Mouse (Mus musculus): ENCODE measurements around the gene Nat8.
"Not testable (repeated sequence)": the region's sequence is repeated elsewhere in the genome, so short reads cannot be mapped to it uniquely, and the experiment has no call there.

The Nat8 gene

GRCm38 (mm10) chr6:85831796-85832321 is at the start of gene Nat8:
Gene Nat8 (minus strand): TSS chr6:85832082.
- DNase-seq (ENCODE audit: extremely low read depth, insufficient read length, low spot score) = no peak

DNA sequence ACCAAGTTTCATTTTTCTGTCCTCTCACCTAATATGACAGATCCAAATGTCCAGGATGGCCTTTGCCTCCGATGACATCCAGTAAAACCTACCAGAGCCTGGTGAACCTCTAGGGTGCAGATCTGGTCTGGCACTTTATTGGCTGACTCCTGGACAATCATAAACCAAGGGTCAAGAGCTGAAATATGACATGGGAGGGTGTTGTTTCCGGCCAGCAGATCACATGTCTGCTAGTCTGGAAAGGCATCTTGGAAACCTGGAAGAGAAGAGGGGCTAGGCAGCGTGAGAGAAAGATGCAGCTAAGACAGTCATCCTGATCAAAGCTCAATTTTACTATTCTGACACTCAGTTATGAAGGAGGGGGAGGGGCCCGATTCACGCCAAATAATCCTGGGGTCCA is 37.1 kb upstream of the Nat8 start, which contains the start of gene Nat8f2:
TSS of gene Nat8f2 (minus strand) at position 153 of the 400 bp plus-strand sequence.
- DNase-seq (ENCODE audit: extremely low read depth, insufficient read length, low spot score) = not testable (repeated sequence)

DNA sequence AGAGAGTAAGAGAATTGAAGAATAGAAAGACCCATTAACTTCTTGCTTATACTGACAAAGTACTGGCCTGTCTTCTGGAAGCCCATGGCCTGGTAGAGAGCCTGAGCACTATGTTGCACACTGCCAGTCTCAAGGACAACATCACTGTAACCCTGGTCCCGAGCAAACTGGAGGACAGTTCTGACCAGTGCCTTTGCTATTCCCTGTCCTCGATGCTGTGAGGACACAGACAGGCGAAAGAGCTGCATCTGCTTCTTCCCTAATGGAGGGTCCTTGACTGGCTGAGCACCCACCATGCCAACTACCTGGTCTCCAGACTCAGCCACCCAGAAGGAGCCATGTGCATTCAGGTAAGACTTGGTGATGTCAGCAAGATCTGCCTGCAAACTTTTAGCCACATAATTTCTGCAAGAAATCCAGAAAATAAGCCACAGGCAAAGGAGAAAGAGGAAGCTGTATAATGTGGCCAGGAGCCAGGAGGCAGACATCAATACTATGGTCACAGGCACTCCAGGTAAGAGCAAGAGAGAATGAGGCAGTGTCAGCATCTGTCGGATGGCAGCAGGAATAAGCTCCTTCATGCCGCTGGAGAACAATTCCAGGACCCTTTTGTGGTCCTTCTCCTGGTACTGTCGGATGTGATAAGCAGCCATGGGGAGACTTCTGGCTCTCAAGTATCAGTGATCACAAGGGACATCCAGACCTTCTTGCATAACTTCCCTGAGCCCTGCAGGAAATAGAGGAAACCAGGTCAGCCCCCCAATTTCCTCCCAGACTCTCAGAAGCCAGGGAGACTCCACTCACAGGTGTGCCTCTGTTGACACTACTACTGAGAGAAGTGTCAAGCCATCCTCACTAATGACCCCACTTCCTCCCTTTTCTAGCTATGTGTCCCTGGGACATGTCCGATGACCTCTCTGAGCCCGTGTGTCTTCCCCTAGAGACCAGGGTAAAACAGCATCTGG is 36.1 kb upstream of the Nat8 start:
- DNase-seq (ENCODE audit: extremely low read depth, insufficient read length, low spot score) = no peak

DNA sequence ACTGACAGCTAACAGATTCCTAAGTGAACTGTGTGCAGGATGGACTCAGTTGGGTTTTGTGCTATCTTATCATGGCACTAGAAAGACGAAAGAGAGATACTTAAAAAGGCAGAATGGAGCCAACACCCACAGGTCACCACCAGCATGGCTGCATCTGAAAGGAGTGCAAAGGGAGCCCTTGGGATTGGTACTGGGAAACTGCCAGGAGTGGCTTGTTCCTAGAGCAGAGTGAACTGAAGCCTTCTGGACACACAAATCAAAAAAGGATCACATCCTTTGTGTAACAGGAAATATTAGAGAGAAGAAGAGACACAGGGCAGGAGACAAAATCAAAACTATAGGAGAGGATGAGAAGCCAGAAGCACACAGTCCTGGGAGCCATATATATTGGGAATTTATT is 35.1 kb upstream of the Nat8 start:
- not testable (repeated sequence) for DNase-seq (ENCODE audit: extremely low read depth, insufficient read length, low spot score)

- DNase-seq (ENCODE audit: extremely low read depth, insufficient read length, low spot score) = not testable (repeated sequence)
These were observed 34.3 kb upstream of the Nat8 start for GRCm38 (mm10) chr6:85866166-85866565.

DNA sequence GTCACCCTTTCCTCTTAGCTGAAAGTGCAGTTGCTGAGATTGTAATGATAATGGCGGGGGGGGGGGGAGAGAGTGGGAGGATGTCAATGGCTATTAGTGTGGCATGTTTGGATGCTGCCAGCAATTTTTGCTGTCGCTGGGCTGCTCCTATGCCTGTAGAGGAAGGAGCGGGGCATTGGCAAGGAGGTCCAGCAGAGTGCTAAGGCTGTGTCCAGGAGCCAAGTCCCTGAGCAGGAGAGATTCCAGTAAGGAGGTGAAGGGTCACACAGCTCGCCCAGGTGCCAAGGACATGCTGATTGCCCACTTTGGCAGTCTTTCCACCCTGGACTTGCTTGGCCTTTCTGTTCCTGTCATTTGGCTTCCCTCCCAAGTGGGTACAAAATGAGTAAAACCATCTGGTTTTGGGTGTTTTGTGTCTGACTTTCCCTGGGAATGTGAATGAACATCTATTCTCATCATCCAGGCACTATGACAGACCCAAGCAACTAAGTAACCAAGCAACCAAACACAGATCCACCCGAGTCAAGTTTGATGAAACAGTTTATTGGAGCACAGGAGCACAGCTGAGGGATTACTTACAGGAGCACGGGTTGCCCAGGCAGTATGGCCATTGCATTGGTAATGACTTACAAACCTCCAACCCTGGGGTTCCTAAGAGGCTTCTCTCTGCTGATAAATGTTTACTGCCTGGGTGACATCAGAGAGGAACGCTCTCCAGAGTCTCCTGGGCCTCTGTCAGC is 33.2 kb upstream of the Nat8 start:
- not testable (repeated sequence) for DNase-seq (ENCODE audit: extremely low read depth, insufficient read length, low spot score)

GRCm38 (mm10) chr6:85863840-85864239 is 32.0 kb upstream of the Nat8 start:
- DNase-seq (ENCODE audit: extremely low read depth, insufficient read length, low spot score) = no peak

GRCm38 (mm10) chr6:85863136-85863535 is 31.3 kb upstream of the Nat8 start:
- no peak for DNase-seq (ENCODE audit: extremely low read depth, insufficient read length, low spot score)

GRCm38 (mm10) chr6:85862565-85862964 is 30.7 kb upstream of the Nat8 start:
- DNase-seq (ENCODE audit: extremely low read depth, insufficient read length, low spot score) = no peak

GRCm38 (mm10) chr6:85861247-85861646 is 29.4 kb upstream of the Nat8 start:
- DNase-seq (ENCODE audit: extremely low read depth, insufficient read length, low spot score) = no peak

- peak; percentile 8 for DNase-seq (ENCODE audit: extremely low read depth, insufficient read length, low spot score)
These were observed 24.4 kb upstream of the Nat8 start for GRCm38 (mm10) chr6:85856194-85856678.

GRCm38 (mm10) chr6:85853481-85853880 is 21.6 kb upstream of the Nat8 start:
- DNase-seq (ENCODE audit: extremely low read depth, insufficient read length, low spot score) = no peak

DNA sequence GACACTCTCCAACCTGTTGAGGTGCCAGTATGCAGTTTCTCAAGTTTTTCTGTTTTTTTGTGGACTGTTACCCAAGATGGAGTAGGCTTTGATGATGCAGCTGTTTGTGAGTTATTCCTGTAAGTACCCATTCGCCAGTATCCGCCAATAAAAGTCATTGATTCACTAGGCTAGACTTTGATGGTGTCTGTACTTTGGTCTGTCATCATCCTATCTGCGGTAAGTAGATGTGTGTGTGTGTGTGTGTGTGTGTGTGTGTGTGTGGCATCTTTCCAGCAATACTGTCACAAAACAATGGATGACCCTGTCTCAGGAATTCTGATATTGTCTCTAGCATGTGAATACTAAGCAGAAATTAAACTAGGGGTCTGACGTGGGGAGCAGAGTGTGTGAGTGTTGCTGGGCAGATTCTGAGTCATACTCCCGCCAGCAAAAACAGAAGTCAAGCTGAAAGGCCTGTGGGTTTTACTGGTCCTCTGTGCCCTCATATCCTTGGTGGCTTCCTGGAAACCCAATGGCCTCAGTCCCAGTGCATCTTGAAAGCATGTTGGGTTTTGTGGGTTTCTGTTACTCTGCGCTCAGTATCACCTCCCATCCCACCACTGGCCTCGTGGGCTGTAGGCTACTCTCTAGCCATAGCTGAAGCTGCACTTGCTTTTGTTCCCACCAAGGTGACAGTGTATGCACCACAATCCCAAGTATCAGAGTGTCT is 19.3 kb upstream of the Nat8 start:
- no peak for DNase-seq (ENCODE audit: extremely low read depth, insufficient read length, low spot score)

- no peak for DNase-seq (ENCODE audit: extremely low read depth, insufficient read length, low spot score)
These were observed 17.4 kb upstream of the Nat8 start for GRCm38 (mm10) chr6:85849240-85849639.

DNA sequence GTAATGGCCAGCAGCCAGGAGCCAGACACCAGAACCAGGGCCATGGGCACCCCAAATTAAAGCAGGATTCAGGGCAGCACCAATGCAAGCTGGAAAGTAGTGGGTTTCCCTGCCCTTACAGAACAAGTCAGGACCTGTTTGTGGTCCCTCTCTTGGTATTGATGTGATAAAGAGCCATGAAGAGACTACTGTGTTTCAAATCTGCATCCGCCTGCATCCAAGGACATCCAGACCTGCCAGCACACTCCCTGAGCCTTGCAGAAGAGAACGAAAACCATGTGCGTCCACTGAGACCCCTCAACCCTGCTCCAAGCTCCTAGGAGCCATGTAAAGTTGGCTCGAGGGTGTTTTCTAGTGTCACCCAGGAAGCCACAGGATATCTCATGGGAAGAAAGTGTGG is 16.3 kb upstream of the Nat8 start:
- DNase-seq (ENCODE audit: extremely low read depth, insufficient read length, low spot score) = no peak

DNA sequence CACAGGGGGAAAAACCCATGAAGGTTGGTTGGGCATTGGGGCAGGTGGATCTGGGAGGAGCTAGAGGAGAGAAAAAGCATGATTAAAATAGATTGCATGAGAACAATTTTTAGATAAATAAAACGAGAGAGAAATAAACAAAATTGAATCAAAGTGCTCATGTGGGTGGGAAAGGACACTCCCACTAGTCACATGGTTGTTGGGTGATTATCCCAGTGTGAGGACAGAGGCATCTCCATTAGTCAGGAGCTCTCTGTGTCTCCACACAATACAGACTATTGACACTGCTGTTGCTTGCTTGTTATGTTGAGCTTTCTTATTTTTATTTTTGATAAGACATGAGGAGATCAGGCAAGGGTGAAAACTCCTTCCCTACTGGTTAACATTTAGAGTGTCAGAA is 15.0 kb upstream of the Nat8 start:
- no peak for DNase-seq (ENCODE audit: extremely low read depth, insufficient read length, low spot score)

GRCm38 (mm10) chr6:85843677-85844458 is 12.0 kb upstream of the Nat8 start:
- DNase-seq (ENCODE audit: extremely low read depth, insufficient read length, low spot score) = not testable (repeated sequence)

- DNase-seq (ENCODE audit: extremely low read depth, insufficient read length, low spot score) = no peak
These were observed 8.1 kb upstream of the Nat8 start for GRCm38 (mm10) chr6:85839982-85840381.

GRCm38 (mm10) chr6:85838674-85839073 is 6.8 kb upstream of the Nat8 start:
- no peak for DNase-seq (ENCODE audit: extremely low read depth, insufficient read length, low spot score)

DNA sequence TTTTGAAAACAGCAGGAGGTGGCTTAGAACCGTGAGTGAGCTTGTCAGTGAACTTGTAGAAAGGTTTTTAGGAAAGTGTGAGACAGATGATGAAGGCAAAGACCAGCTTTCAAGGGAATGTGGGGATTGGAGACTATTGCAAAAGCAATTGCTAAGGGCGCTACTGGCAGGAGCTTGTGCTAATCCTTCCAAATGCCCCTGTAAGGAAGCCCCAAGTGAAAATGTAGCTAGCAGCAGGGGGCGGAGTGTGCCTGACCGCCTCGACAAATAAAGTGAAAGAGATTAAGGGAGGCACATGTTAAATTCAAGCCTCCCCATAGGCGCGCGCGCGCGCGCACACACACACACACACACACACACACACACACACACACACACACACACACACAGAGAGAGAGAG is 5.4 kb upstream of the Nat8 start:
- not testable (repeated sequence) for DNase-seq (ENCODE audit: extremely low read depth, insufficient read length, low spot score)

All from 3134 (cell line).